Mouse (Mus musculus) layer of hippocampus, postnatal 25 days (tissue): ENCODE measurements around the gene Ldhc. TPM values are rescaled to one million over a fixed set of nuclear protein-coding genes. Genes with fewer than 3 reads are reported as not detected.
"Not testable (repeated sequence)": the region's sequence is repeated elsewhere in the genome, so short reads cannot be mapped to it uniquely, and the experiment has no call there.

Experiments
- DNase-seq, 2 experiments: peaks; one replicate each; pipeline ENCODE4 v3.0.0; 2022; ENCODE audit warnings: mixed read lengths in 2 of 2, low spot score in 1 of 2; ENCODE audit errors: extremely low spot score in 1 of 2
- total RNA-seq, 2 experiments: library from RNA; stranded (reverse); gene quantifications; 2 replicates each; pipeline ENCODE4 v1.2.3; 2021

Gene Ldhc
- total RNA-seq = not detected

DNA sequence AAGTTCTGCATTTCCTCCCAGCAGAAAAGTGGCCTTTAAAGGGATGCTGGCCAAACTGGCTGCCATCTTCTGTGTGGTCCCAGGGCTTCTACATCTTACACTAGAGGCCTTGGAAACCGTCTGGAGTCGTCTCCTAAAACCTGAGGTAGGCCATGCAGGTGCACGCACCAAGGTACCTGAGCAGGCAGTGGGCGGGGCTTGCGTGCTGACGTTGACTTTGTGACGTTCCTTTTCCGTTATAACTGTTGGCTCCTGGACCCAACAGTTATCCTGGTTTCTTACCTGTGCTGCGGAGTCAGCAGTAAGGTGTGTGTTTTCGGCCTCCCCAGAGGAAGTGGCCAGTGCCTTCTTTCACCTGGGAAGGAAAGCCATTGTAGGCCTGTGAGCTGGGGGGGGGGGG is at the start of gene Ldhc:
Gene Ldhc, plus strand, starts transcription at position 208 of the 400 bp plus-strand sequence.
- DNase-seq = no peak

DNA sequence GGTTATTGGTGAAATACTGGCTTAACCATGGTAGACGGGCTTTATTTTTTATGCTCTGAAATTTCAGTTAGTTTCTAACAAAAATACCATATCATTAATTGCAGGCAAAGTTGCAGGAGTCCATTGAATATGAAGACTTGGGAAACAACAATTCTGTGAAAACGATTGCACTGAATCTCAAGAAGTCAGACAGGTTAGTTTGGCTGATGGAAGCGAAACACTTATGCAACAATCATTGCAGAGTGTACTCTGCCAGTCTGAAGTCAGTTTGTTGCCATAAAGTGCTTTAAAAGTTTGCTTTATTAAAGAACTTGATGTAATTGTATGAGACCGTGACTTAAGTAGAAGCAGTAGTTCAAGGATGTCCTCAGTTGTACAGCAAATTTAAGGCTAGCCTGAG is 47.0 kb upstream of the Ldhc start:
- no peak for DNase-seq

DNA sequence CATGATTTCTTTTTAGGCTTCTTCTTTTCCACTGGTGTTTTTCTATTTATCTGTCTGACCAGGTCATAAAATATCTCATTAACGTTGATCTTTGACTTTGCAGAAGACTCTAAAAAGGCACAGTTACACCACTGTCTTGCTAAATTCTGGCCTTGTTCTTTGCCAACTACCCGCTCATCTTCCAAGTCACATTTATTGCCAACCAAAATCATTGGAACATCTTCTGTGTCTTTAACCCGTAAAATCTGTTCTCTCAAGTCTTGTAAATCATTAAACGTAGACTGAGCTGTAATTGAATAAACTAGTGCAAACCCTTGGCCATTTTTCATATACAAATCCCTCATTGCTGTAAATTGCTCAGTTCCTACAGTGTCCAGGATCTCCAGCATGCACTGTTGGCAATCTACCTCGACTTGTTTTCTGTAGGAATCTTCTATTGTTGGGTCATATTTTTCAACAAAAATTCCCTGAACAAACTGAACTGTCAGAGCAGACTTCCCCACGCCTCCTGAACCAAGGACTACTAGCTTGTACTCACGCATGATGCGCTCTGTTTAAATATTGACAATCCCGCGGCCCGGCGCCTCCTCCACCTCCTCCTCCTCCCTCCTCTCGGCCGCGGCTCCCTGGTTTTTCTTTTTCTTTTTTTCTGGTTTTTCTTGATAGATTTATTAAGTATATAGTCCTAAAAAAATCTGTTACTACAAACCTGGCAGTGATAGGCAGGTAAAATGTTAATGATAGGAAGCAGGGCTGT is 39.9 kb upstream of the Ldhc start:
- DNase-seq = not testable (repeated sequence)

DNA sequence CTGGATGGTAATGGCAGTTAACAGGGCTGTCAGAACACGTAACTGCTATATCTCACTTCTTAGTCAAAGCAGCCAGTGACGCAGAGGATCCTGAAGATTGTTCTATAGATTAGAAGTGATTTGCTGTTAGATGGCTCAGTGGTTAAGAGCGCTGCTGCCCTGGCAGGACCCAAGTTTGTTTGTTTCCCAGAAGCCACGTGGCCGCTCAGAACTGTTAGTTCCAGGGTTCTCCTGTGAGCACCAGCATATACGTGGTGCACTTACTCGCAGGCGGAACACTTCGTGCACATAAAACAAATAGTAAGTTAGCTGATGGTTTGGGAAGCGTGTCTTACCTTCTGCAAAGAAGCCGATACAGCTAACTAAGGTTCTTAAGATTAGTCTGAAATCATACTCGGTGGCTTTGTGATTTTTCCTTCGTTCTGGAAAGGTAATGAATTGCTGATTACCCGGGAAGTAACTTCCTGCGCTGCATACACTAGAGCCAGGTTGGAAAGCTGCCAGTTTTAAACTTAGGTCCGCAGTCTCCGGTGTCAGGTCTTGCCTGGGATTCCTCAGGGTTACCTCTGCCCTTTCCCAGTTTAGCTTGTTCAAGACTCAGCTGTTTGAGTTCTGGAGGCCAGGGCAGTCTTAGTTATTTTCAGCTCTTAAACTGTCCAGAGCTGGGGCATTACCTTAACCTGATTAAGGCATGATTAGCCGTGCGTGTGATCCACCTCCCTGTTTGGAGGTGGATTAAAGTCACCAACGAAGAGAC is 33.8 kb upstream of the Ldhc start:
- DNase-seq = no peak

DNA sequence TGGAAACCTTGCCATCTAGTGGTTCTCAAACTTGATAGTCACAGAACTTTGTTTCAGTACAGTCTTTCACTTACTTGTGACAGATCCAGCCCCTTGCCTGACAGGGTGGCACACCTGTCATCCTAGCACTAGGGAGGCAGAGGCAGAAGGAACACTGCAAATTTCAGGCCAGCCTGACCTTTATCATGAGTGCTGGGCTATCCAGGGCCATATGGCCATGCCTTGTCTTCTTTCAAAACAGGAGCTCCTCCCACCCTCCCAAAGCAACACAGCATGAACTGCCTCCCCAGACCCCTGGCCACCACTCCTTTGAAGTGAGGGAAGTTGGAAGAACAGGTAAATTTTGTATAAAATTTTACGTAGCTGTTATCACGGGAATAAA is 33.2 kb upstream of the Ldhc start:
- DNase-seq = no peak

DNA sequence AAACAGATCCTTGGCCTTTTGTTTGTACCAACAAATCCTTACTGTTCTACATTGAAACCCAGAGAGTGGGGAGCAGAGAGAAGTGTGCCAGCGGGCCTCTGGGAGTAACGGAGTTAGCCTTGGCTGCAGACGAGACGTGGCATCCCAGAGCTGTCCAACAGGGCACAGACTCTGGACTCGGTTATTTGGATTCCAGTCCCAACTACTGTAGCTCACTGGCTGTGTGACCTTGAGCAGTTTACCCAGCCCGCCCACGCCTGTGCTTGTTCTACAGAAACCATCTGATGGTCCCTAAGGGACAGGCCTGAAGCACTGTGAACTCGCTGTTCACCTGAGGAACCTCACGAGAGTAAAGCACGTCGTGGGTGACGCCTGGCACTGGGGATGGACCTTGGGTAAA is 31.1 kb upstream of the Ldhc start:
- no peak for DNase-seq

DNA sequence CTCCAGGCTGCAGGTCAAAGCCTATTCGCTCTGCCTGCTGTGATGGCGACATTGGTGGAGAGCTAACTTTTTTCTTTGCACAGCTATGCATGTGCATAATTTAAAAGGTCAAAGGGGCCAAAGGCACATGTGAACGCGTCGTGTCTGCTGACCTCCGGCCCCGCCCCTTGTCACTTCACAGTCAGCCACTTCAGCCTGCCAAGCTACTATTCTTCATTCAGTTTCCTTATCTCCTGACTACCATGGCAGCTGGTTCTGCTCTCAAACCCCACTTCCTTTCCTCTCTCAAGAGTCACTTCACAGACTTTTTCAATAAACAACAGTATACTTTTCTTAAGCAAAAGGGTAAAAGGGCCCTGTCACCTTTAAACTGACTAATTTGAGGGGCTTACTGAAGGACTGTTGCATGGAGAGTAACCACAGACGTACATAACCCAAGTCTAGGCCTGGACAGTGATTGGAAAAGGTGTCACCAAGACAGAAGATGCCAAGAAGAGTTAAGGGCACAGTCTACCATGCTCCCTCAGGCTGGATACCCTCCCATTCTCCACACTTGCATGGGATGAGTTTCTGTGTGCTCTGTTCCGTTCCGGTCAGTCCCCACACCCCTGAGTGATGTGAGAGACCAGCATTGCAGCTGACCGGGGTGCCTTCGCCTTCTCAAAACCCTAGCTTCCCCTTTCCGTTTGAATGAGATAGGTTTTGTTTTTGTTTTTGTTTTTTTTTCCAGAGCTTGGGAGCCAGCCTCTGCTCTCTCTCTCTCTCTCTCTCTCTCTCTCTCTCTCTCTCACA is 30.0 kb upstream of the Ldhc start:
- DNase-seq = no peak

DNA sequence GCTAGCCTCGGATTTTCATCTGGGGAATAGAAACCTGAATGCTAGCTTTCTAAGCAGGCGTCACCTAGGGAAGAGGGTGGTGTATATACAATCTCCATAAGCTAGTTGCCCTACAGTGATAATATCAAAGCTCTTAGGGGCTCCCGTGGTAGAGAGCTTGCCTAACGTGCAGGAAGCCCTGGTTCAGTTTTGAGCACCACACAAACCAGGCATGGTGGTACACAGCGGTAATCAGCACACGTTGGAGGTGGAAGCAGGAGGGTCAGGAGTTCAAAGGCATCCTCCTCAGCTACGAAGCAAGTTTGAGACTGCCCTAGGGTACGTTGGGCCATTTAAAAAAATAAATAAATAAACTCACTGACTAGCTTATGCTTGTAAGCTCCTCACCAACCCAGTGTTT is 29.3 kb upstream of the Ldhc start:
- DNase-seq = no peak

DNA sequence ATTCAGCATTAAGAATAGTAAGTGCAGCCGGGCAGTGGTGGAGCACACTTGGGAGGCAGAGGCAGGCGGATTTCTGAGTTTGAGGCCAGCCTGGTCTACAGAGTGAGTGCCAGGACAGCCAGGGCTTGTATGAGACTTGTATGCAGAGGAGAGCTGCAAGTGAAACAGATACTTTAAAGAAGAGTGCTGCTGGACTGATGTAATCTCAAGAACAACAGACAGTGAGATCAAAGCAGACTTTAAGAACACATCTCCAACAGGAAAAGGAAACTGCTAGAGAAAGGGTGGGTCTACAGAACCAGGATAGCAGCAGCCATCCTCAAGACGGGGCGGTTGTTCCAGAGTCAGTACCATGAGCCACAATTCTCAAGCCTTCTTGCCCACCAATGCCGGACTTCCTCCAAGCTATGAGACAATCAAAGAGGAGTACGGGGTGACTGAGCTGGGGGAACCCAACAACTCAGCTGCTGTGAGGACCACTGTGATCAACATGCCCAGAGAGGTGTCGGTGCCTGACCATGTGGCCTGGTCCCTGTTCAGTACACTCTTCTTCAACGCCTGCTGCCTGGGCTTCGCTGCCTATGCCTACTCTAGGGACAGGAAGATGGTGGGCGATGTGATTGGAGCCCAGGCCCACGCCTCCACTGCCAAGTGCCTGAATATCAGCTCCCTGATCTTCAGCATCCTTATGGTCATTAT is 28.7 kb upstream of the Ldhc start:
- not testable (repeated sequence) for DNase-seq

DNA sequence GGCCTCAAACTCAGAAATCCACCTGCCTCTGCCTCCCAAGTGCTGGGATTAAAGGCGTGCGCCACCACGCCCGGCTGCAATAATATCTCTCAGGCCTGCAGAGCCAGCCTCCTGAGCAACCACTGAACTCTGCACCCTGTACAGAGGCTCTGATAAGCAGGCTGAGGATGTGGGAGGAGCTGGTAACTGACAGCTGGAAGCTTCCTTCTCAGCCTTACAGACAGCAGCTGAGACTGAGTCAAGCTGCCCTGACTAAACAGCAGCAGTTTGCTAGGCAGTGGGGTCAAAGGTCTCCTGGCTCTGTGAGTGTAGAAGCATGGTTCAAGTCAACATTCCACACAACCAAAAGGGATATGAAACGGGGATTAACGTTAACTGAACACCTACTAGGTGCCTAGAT is 27.7 kb upstream of the Ldhc start:
- DNase-seq = no peak

DNA sequence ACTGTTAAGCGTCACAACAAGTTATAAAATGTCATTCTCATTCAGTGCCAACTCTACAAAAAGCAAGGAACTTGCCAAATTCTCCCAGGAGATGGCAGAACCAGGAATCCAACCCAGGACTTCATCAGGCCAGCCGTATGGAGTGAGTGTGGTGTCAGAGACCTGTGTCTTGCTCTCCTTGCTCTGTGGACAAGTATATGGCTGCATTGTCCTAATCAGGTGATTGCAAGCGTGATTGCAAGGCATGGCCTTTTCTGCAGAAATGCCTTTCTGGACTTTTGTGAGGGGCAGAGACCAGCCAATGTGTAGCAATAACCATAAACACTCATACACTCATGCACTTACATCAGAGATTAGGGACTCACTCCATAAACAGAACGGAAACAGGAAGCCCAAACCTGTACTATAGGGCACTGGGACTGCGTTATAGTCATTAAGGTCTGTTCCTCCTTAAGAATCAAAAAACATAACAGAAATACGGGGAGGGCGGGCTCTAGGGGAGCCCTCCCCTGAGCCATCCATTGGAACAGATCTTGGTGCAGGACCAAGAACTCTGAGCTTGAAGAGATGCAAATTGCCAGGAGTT is 27.2 kb upstream of the Ldhc start:
- DNase-seq = no peak

DNA sequence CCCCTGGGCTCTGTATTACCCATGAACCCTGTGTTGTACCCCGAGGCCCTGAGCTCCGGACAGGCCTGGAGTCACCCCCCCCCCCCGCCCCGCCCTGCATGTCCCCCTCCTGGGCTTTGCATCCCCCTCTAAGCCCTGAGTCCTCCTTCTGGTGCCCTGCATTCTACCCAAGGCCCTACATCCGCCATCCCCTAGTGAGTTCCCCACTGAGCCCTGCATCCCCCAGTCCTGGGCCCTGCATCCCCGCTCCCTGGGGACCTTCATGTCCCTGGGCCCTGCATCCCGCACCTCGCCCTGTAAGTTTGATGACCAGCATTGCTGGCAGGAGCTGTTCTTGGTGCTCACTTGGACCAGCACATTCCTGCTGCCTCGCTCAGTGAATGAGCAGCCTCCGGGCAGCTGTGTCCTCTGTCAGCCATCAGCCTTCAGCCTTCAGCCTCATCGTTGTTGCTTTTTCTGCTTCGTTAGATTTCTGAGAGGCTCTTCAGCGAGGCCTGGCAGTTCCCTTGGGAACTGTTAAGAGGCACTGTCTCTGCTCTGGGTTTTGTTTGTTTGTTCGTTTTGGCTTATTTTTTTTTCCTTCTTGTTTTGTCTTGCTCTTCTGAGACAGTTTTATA is 25.9 kb upstream of the Ldhc start:
- no peak for DNase-seq

DNA sequence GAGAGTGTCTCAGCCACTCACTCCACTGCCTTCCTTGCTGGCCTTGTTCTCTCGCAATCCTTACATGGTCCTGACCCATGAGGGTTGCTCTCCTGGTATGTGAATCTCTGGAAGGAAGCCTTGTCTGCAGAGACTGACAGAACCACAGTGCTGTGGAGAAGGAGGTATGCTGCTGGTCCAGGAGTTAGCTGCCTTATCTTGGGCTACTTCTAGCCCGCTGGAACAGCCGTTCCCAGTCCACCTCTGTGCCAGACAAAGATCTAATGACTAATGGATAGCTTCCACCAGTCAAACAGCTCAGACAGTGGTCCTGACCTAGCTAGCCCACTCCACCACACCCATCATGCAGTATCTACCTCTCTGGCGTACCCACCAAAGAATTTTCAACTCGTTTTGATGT is 24.6 kb upstream of the Ldhc start:
- DNase-seq = no peak

DNA sequence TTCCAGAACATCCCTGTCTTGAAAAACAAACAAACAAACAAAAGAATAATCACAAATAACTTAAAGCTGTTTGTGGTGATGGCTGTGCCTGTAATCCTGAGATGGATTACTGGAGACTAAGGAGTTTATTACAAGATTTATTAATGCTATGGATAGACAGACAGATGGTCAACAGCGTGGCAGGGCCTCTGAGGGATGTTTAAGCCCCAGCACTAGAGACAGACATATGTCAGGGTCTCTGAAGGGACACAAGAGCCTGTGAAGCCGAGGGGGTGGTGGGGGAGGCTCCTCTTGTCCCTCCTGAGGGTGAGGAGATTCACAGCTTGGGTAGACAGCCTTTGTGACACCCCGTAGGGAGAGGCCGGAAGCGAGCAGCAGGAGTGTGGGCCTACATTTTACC is 23.9 kb upstream of the Ldhc start:
- DNase-seq = no peak

DNA sequence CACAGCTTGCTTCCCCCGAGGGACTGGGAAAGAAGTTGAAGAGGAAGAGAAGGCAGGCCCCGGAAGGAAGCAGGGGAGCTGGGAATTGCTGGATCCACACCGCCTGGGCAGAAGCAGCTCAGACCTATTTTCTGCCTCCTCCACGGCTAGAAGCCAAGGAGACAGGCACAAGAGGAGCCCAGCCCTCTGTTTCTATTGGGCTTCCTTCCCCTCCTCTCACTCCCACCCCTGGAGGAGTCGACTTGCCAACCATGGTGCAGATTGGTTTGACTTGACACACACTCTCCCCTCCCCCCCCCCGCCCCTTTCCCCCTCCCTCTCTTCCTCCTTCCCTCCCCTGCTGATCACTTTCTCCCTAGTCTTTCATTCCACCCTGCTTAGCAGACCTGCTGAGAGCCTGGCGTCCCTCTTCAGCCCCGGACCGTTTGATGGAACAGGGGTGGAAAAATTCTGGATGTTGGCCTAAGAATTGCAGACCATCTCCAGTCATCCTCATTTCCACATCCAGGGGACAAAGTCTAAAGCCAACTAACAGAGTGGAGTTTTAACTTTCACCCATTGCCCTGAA is 22.8 kb upstream of the Ldhc start:
- no peak for DNase-seq

DNA sequence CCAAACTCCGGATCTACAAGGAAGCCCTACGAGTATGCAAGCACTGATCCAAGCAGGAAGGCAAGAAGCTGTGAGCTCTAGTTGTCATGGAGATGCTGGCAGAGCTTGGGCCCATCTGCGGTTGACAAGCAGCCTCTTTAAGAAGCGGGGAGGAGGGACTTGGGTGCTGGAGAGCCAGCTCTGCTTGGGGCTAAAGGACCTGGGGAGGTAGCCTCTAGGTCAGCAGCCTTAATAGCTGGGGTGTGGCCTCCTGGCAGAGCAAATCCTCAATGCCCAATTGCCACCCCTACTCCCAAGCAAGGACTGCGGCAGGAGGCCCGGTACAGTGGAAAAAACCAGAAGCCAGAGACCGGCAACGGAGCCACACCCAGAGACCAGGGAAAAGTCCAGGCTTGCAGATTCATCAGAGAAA is 22.1 kb upstream of the Ldhc start:
- peak; percentile 51 to 54 for DNase-seq

DNA sequence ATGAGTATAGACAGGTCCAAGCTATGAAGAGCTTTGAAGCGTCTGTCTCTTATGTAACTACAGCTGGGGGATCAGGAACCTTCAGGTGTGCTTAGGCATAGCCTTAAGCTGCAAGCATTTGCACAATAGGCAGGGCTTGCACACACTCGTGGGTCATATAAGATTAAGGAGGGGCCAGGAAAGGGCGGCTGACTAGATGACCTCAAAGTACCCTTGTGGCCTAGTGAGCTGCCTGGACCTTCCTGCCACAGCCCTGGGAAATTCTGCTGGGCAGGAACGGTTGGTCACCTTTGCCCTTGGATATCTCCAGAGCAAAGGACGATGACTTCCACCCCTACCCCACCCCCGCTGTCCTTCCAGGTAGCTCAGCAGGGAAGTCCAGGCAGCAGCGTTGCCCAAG is 21.6 kb upstream of the Ldhc start:
- no peak for DNase-seq

DNA sequence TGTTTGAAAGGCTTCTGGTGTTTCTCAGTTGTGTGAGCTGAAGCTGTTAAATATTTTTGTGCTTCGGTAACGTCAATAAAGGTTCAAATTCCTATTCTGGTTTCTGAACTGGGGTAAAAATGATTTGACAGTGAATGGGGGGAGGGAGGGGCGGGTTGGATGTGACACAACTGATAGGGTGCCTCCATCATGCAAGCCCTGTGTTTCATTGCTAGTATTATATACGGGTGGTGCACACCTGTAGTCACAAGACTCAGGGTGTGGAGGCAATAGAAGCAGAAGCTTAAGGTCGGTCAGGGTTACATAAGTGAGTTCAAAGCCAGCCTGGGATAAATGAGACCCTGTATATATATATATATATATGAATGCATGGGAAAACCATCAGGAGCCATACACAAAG is 21.1 kb upstream of the Ldhc start:
- no peak for DNase-seq

DNA sequence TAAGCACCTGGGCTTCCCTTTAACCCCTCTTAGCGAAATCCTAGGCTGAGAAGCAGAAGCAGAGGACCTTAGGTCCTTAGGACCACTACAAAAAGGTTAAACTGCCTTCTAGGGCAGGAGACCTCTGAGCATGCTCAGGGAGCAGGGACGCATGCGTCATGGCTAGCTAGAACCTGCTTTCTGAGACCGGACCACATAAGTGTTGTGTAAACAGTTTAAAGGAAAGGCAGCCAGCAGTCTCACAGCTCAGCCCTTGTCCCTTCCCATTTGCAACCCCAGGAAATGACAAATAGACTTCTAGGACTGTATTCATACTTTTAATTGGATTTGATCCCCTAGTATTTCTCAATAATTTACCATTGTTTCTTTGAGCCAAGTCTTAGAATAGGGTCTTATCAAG is 20.7 kb upstream of the Ldhc start:
- DNase-seq = no peak
